Mouse (Mus musculus): ENCODE measurements around the gene 1700088E04Rik. TPM values are rescaled to one million over a fixed set of nuclear protein-coding genes. Genes with fewer than 3 reads are reported as not detected.

The 1700088E04Rik gene
- polyA plus RNA-seq, 1 experiment from 2014 or later, result 0.69 TPM

DNA sequence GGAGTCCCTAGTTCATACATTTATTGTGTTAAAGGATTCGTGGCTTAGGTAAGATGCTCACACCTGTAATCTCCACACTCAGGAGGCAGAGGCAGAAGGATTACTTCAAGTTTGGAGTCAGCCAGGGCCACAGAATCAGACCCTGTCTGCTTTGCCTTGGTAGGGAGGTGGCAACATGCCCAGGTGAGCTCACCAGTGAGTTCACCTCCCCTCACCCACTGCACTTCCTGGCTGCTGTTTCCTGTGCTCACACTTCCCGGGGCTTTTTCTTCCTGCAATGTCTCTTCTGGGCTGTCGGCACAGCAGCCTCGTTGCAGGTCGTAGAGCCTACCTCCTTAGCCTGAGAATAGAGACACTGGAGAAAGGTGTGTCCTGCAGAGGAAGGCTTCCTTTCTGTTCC, 25.8 kb downstream of the 1700088E04Rik start:
- Histone ChIP-seq H3K36me3 (replicated peaks) (0 out of 2 replicates have a peak, but pooled peaks cover 10% of the 10 kb centered on the region), H3K27me3 (peaks cover 8% of the 10 kb centered on the region), H3K9ac (no peak overlapping the region), H3K4me2 (no peak overlapping the region), H3K9me3 (replicated peaks) (no peaks in the 10 kb centered on the region), H3K4me1 (replicated peaks) (peaks cover 6% of the 10 kb centered on the region), H3K27ac (replicated peaks) (no peak overlapping the region), H3K4me3 (replicated peaks) (no peak overlapping the region)
- no peak for ATAC-seq (ENCODE audit: insufficient read depth)
- 58% methylated on average over 5 of the region's 5 CpGs for WGBS (ENCODE audit: insufficient replicate concordance)

DNA sequence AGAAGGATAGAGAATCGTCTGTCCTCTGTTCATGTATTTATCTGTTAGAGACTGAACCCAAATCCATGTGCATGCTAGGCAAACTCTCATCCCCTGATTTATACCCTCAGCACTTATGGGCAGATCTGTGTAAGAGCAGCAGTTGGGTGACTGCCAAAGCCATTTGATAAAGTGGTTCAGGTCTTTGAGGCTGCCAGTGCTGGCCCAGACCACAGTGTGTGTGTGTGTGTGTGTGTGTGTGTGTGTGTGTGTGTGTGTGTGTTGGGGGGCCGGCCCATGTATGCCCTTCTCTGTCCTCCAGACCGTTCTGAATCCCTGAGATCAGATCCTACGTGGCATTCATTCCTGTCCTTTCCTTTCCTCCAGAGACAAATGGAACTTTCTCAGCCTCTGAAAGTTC, 29.3 kb downstream of the 1700088E04Rik start:
- Histone ChIP-seq H3K36me3 (replicated peaks) (0 out of 2 replicates have a peak, but pooled peaks cover 6% of the 10 kb centered on the region), H3K9ac (no peak overlapping the region), H3K27me3 (peaks cover 33% of the 10 kb centered on the region), H3K4me2 (no peak overlapping the region), H3K4me3 (replicated peaks) (no peak overlapping the region), H3K9me3 (replicated peaks) (no peaks in the 10 kb centered on the region), H3K27ac (replicated peaks) (no peak overlapping the region), H3K4me1 (replicated peaks) (peaks cover 33% of the 10 kb centered on the region)
- ATAC-seq (ENCODE audit: insufficient read depth), result no peak
- 75% methylated on average over 4 of the region's 4 CpGs for WGBS (ENCODE audit: insufficient replicate concordance)

DNA sequence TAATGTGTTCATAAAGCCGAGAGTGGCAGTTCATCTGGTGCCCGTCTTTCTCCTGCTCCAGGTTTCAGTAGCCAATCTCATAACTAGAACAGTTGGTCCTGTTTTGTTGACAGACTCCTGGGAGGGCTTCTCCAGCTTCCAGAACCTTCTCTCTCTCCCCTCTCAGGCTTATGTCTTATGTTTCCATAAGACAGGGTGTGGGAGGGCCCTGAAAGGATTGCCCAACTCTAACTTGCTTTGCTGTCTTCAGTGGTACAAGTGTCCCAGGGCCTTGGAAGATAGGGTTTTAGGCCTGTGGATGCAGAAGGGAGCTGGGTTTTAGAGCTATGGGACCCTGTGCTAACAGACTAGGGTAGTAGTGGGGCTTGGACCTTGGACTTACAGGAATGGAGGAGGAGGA, 30.5 kb downstream of the 1700088E04Rik start:
- H3K9me3 ChIP-seq (replicated peaks), result no peaks in the 10 kb centered on the region
- H3K27ac ChIP-seq (replicated peaks), result no peak overlapping the region
- no peaks in the 10 kb centered on the region for H3K36me3 ChIP-seq (replicated peaks)
- H3K9ac ChIP-seq, result no peak overlapping the region
- H3K4me1 ChIP-seq (replicated peaks), result peaks cover 45% of the 10 kb centered on the region
- H3K4me2 ChIP-seq, result peak overlapping the region; percentile 99
- no peak overlapping the region for H3K4me3 ChIP-seq (replicated peaks)
- H3K27me3 ChIP-seq, result peaks cover 33% of the 10 kb centered on the region
- 65% methylated on average over 2 of the region's 2 CpGs for WGBS (ENCODE audit: insufficient replicate concordance)
- ATAC-seq (ENCODE audit: insufficient read depth), result no peak

DNA sequence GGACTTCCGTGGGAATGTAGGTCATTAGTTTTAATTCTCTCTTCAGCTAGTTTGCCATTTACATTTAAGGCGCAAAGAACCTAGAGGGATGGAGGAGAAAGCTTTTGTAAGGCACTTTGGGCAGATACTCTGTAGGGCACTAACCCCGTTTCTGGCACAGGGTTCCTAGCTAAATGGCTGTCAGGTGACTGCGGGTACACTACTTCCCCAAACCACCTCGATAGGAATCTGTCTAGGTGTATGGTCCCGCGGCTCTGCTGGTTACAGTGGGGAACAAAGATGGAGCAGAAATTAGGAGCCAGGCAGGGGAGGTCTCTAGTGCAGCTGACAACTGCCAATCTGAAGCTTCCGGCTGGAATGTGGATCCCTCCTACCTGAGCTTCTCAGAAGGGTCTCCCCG, 31.0 kb downstream of the 1700088E04Rik start:
- Histone ChIP-seq H3K4me2 (peak overlapping the region; percentile 99), H3K9ac (peak overlapping the region; percentile 77; the same call in 1 of the 2 replicates), H3K4me1 (replicated peaks) (peaks cover 49% of the 10 kb centered on the region), H3K36me3 (replicated peaks) (no peaks in the 10 kb centered on the region), H3K27ac (replicated peaks) (no peak overlapping the region), H3K4me3 (replicated peaks) (peak overlapping the region; percentile 73), H3K9me3 (replicated peaks) (no peaks in the 10 kb centered on the region), H3K27me3 (peaks cover 33% of the 10 kb centered on the region)
- WGBS (ENCODE audit: insufficient replicate concordance), result 15% methylated on average over 9 of the region's 9 CpGs
- ATAC-seq (ENCODE audit: insufficient read depth), result no peak

DNA sequence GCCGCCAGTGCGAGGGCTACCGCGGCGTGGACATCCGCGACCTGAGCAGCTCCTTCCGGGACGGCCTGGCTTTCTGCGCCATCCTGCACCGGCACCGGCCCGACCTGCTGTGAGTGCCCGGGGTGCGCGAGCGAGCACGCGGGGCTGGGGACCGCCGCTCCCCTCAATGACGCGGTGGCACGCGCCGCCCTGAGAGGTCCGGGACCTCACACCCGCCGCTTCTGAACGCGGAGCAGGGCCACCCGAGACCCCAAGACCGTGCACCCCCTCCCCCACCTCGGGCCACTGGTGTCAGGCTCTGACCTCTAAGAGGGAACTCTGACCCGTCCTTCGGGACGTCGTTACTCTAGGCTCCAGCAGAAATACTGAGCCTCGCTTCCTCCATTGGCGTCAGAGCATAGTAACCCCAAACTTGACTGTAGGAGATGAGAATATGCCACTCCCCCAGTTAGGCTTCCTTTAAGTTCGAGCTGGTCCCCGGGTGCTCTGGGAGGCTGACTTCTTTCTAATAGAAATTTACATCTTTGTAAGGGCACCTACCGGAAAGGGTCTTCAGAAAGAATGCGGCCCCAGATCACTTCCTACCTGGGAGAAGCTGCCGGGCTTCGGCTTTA, 31.6 kb downstream of the 1700088E04Rik start:
- Histone ChIP-seq H3K36me3 (replicated peaks) (no peaks in the 10 kb centered on the region), H3K4me3 (replicated peaks) (peak overlapping the region; percentile 73), H3K27ac (replicated peaks) (peak overlapping the region; percentile 61; the same call in 1 of the 2 replicates), H3K9me3 (replicated peaks) (no peaks in the 10 kb centered on the region), H3K9ac (peak overlapping the region; percentile 77), H3K4me1 (replicated peaks) (peaks cover 52% of the 10 kb centered on the region), H3K4me2 (peak overlapping the region; percentile 99), H3K27me3 (peaks cover 33% of the 10 kb centered on the region)
- WGBS (ENCODE audit: insufficient replicate concordance), result under 1% methylated on average over 46 of the region's 46 CpGs
- peak; percentile 57; the same call in 1 of the 2 replicates for ATAC-seq (ENCODE audit: insufficient read depth)

DNA sequence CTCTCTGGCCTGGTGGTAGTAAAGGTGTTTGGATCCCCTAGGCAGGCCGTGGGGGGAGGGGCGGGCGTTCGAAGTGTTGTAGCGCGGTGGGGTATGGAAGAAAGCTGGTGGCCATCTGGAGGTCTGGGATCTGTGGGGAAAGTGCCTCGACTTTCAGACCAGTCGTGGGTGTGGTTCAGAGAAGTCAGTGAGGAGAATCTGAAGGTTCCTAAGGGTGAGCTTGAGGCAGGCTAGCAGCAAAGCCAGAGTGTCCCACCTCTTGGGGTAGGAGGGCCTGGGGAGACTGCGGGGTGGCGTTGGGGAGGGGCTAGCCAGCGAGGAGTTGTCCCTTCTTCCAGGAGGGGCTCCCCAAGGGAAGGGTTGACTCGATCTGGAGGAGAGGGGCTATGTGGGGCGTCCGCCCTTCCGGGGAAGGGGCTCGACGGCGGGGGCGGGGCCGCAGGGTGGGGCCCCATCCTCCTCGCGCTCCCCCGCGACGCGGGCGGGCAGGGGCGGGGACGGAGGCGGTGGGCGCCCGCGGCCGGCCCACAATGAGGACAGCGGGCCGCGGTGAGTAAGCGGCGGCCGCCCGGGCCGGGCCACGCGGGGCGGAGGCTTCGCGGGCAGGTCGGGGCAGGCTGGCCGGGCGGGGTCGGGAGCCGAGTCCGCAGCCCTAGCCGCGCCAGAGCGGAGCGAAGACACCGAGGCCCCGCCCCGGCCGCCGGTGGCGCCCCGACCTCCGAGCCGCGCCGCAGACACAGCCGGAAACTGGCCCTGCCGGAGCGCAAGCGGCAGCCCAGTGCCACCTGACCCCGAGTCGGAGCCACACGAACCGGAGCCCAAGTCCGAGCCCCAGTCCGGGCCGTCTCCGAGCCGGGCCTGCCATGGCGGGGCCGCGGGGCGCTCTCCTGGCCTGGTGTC, 32.4 kb downstream of the 1700088E04Rik start, which contains the start of gene Micall1:
Gene Micall1 (plus strand): TSS at position 478 of the 900 bp plus-strand sequence.
- H3K4me2 ChIP-seq, result peak within 1 kb of the TSS; percentile 99
- whole genome bisulfite sequencing (ENCODE audit: insufficient replicate concordance), result under 1% methylated on average over 75 of the region's 85 CpGs
- peak; percentile 78 for ATAC-seq (ENCODE audit: insufficient read depth)
- H3K27me3 ChIP-seq, result peaks cover 33% of the 10 kb centered on the region
- no peaks in the 10 kb centered on the region for H3K36me3 ChIP-seq (replicated peaks)
- peak within 1 kb of the TSS; percentile 73 for H3K4me3 ChIP-seq (replicated peaks)
- peaks cover 52% of the 10 kb centered on the region for H3K4me1 ChIP-seq (replicated peaks)
- no peaks in the 10 kb centered on the region for H3K9me3 ChIP-seq (replicated peaks)
- H3K27ac ChIP-seq (replicated peaks), result peak within 1 kb of the TSS; percentile 61; the same call in 1 of the 2 replicates
- peak within 1 kb of the TSS; percentile 77 for H3K9ac ChIP-seq

DNA sequence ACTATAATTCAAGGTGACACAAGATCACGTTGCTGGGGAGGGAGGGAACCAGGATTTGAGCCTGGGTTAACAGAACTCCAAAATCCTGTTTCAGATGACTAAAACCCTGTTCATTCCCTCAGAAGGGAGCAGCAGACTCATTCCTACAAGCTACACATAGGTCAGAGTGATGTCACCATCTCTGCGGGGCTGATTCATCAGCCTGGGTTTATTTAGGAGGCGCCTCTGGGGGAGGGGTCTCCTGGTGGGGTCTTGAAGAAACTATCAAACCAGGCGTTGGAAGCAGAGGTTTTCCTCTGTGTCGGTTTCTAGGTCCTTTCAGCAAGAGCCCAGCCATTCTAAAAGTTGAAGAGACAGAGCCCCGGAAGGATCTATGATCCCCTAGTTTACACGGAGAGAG, 33.1 kb downstream of the 1700088E04Rik start:
- H3K9ac ChIP-seq, result no peak overlapping the region
- no peaks in the 10 kb centered on the region for H3K36me3 ChIP-seq (replicated peaks)
- WGBS (ENCODE audit: insufficient replicate concordance), result 35% methylated on average over 7 of the region's 7 CpGs
- peak overlapping the region; percentile 99 for H3K4me2 ChIP-seq
- no peak for ATAC-seq (ENCODE audit: insufficient read depth)
- H3K27ac ChIP-seq (replicated peaks), result no peak overlapping the region
- peaks cover 52% of the 10 kb centered on the region for H3K4me1 ChIP-seq (replicated peaks)
- peaks cover 33% of the 10 kb centered on the region for H3K27me3 ChIP-seq
- H3K4me3 ChIP-seq (replicated peaks), result no peak overlapping the region
- H3K9me3 ChIP-seq (replicated peaks), result no peaks in the 10 kb centered on the region

DNA sequence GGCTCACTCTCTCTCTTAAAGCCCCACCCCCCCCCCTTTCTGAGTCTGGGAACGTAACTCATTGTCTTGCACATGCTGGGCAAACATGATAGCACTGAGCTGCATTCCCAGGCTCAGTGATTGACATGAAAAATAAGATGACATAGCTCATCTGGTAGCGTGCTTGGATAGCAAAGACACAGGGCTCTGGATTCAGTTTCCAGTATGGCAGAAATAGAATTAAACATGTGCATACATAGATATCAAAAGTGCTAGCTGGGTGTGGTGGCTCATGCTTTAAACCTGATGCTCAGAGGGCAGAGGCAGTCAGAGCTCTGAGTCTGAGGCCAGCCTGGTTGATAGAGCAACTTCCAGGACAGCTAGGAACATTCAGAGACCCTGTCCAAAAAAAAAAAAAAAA, 35.2 kb downstream of the 1700088E04Rik start:
- Histone ChIP-seq H3K27me3 (peaks cover 31% of the 10 kb centered on the region), H3K9ac (no peak overlapping the region), H3K9me3 (replicated peaks) (no peaks in the 10 kb centered on the region), H3K36me3 (replicated peaks) (no peaks in the 10 kb centered on the region), H3K4me2 (no peak overlapping the region), H3K4me1 (replicated peaks) (peaks cover 52% of the 10 kb centered on the region), H3K4me3 (replicated peaks) (no peak overlapping the region), H3K27ac (replicated peaks) (peak overlapping the region; percentile 6; the same call in 1 of the 2 replicates)
- WGBS (ENCODE audit: insufficient replicate concordance), result 22% methylated on average over 2 of the region's 2 CpGs
- peak; percentile 49 for ATAC-seq (ENCODE audit: insufficient read depth)

DNA sequence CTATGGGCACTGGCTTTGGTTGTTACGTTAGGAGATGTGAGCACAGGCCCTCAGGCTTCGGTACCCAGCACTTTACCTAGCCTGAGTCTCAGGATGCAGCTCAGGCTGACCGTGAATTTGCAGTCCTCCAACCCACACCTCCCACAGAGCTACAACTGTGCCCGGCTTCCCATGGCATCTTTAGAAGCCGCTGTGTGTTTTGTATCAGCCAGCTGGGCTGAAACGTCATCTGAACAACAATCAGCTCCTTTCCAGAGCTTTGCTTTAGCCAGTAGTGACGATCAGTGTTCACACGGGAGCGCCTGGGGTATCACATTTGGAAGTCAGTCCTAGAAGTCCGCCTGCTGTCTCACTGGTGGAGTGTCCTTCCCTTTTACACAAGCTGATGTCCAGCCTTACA, 37.8 kb downstream of the 1700088E04Rik start:
- 69% methylated on average over 10 of the region's 10 CpGs for WGBS (ENCODE audit: insufficient replicate concordance)
- no peak overlapping the region for H3K4me3 ChIP-seq (replicated peaks)
- no peak for ATAC-seq (ENCODE audit: insufficient read depth)
- peaks cover 33% of the 10 kb centered on the region for H3K4me1 ChIP-seq (replicated peaks)
- no peak overlapping the region for H3K4me2 ChIP-seq
- H3K27me3 ChIP-seq, result peaks cover 13% of the 10 kb centered on the region; the same call in 1 of the 2 replicates
- H3K9me3 ChIP-seq (replicated peaks), result no peaks in the 10 kb centered on the region
- H3K9ac ChIP-seq, result no peak overlapping the region
- no peaks in the 10 kb centered on the region for H3K36me3 ChIP-seq (replicated peaks)
- H3K27ac ChIP-seq (replicated peaks), result no peak overlapping the region

DNA sequence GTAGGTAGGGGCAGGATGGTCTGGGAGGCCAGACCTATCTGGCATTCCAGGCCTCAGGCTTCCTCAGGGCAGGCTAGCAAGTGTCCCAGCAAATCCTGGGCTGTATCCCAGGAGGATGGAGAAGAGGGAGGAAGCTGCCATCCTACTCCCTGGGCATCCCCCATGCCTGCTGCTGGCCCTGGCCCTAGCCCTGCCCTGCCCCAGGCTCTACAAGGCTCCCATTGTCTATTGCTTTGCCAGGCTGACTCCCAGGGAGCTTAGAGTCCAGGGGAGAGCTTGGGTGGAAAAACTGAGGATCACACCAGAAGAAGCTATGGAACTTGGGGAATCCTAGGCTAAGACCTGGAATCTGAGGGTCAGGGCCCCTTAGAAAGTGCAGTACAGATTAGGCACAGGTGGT, 39.5 kb downstream of the 1700088E04Rik start:
- no peak overlapping the region for H3K9ac ChIP-seq
- peaks cover 41% of the 10 kb centered on the region for H3K4me1 ChIP-seq (replicated peaks)
- no peaks in the 10 kb centered on the region for H3K9me3 ChIP-seq (replicated peaks)
- no peak overlapping the region for H3K27ac ChIP-seq (replicated peaks)
- ATAC-seq (ENCODE audit: insufficient read depth), result no peak
- H3K27me3 ChIP-seq, result 0 out of 2 replicates have a peak, but pooled peaks cover 8% of the 10 kb centered on the region
- no peak overlapping the region for H3K4me2 ChIP-seq
- no peaks in the 10 kb centered on the region for H3K36me3 ChIP-seq (replicated peaks)
- H3K4me3 ChIP-seq (replicated peaks), result no peak overlapping the region

DNA sequence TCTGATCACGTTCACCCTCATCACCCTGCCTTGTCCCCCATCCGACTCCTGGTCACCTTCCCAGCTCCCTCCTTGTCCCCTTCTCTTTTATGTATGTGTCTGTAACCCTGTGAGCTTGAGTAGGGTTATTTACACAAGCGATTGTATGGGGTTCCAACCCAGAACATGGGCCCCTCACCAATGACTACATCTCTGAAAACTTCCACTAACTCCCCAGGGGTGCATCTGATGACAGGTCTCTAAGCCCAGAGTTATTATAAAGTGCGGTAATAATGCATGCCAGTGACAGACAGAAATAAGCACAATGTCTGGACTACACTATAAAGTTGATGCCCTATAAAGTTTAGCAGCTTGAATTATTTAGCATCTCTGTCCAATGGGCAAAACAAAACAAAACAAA, 40.7 kb downstream of the 1700088E04Rik start:
- Histone ChIP-seq H3K4me2 (no peak overlapping the region), H3K36me3 (replicated peaks) (peaks cover 9% of the 10 kb centered on the region), H3K4me3 (replicated peaks) (no peak overlapping the region), H3K27me3 (0 out of 2 replicates have a peak, but pooled peaks cover 8% of the 10 kb centered on the region), H3K9me3 (replicated peaks) (no peaks in the 10 kb centered on the region), H3K27ac (replicated peaks) (no peak overlapping the region), H3K9ac (no peak overlapping the region), H3K4me1 (replicated peaks) (peaks cover 31% of the 10 kb centered on the region)
- ATAC-seq (ENCODE audit: insufficient read depth), result no peak
- WGBS (ENCODE audit: insufficient replicate concordance), result 65% methylated on average over 4 of the region's 4 CpGs

Data from liver, embryonic 15.5 days (tissue).